Mouse (Mus musculus) liver, embryonic 15.5 days (tissue): ENCODE results near the gene Ttc3. TPM values are rescaled to one million over a fixed set of nuclear protein-coding genes. Genes with fewer than 3 reads are reported as not detected.

Experiments used
- ATAC-seq: fragments of 200-750 bp; cut with Nextera tagmentation; 2 replicates; pipeline ENCODE4 v1.8.0; 2017; ENCODE audit warnings: moderate number of reproducible peaks, mild to moderate bottlenecking, moderate library complexity; ENCODE audit not compliant: insufficient read depth
- H3K27ac ChIP-seq: fragments of 300-500 bp; sonication (generic); replicated peaks from 2 replicates; pipeline ENCODE4 v1.5.1; 2015; ENCODE audit warnings: mild to moderate bottlenecking, inconsistent platforms
- H3K27me3 ChIP-seq: fragments of 300-500 bp; sonication (generic); 2 replicates; pipeline ENCODE4 v1.6.1; 2015; ENCODE audit warnings: mild to moderate bottlenecking, inconsistent platforms
- H3K36me3 ChIP-seq: fragments of 300-500 bp; sonication (generic); replicated peaks from 2 replicates; pipeline ENCODE4 v1.6.1; 2015; ENCODE audit warnings: moderate library complexity, mild to moderate bottlenecking, inconsistent platforms
- H3K4me1 ChIP-seq: fragments of 300-500 bp; sonication (generic); replicated peaks from 2 replicates; pipeline ENCODE4 v1.6.1; 2015; ENCODE audit warnings: inconsistent platforms
- H3K4me2 ChIP-seq: fragments of 300-500 bp; sonication (generic); 2 replicates; pipeline ENCODE4 v1.6.1; 2015; ENCODE audit warnings: moderate library complexity, mild to moderate bottlenecking, inconsistent platforms
- H3K4me3 ChIP-seq: fragments of 300-500 bp; sonication (generic); replicated peaks from 2 replicates; pipeline ENCODE4 v1.5.1; 2015; ENCODE audit warnings: mild to moderate bottlenecking, inconsistent platforms
- H3K9ac ChIP-seq: fragments of 300-500 bp; sonication (generic); 2 replicates; pipeline ENCODE4 v1.6.1; 2015; ENCODE audit warnings: moderate library complexity, mild to moderate bottlenecking, inconsistent platforms
- H3K9me3 ChIP-seq: fragments of 300-500 bp; sonication (generic); replicated peaks from 2 replicates; pipeline ENCODE4 v1.6.1; 2016; ENCODE audit warnings: inconsistent platforms
- WGBS: fragments of 180-500 bp; shearing (Covaris S2); methylation state at CpG from one replicate; pipeline ENCODE4 v1.1.7; 2015; ENCODE audit warnings: mixed read lengths; ENCODE audit not compliant: insufficient replicate concordance; 5-methylcytosine and 5-hydroxymethylcytosine counted together
- polyA plus RNA-seq: library from polyadenylated mRNA; unstranded; fragments of >200 nt; fragmentation: Nextera tagmentation; extraction: Ambion mirVana; gene quantifications from 2 replicates; pipeline ENCODE4 v1.2.1, GENCODE M21; 2015

Gene Ttc3
- polyA plus RNA-seq = 21.2 and 21.8 TPM in 2 replicates

GRCm38 (mm10) chr16:94370173-94370914, at the start of gene Ttc3:
Ttc3 (plus strand) TSS chr16:94370618.
- no peaks in the 10 kb centered on the region for H3K36me3 ChIP-seq
- H3K27me3 ChIP-seq = no peaks in the 10 kb centered on the region
- peak within 1 kb of the TSS; percentile 76 for H3K9ac ChIP-seq
- ATAC-seq = peak; percentile 77
- H3K4me2 ChIP-seq = peak within 1 kb of the TSS; percentile 97
- H3K4me3 ChIP-seq = peak within 1 kb of the TSS; percentile 82
- H3K9me3 ChIP-seq = no peaks in the 10 kb centered on the region
- WGBS = under 1% methylated on average over 79 of the region's 79 CpGs
- peak within 1 kb of the TSS; percentile 85 for H3K27ac ChIP-seq
- peaks cover 29% of the 10 kb centered on the region for H3K4me1 ChIP-seq

- Histone ChIP-seq H3K4me3 (no peak overlapping the region), H3K4me1 (peaks cover 27% of the 10 kb centered on the region), H3K9ac (no peak overlapping the region), H3K27me3 (peaks cover 17% of the 10 kb centered on the region), H3K4me2 (no peak overlapping the region), H3K27ac (no peak overlapping the region), H3K9me3 (no peaks in the 10 kb centered on the region), H3K36me3 (no peaks in the 10 kb centered on the region)
- no peak for ATAC-seq
- 44% methylated on average over 5 of the region's 5 CpGs for WGBS
Measured at GRCm38 (mm10) chr16:94323681-94324080, 46.7 kb upstream of the Ttc3 start.

GRCm38 (mm10) chr16:94326008-94326407, 44.4 kb upstream of the Ttc3 start:
- WGBS = 45% methylated on average over 3 of the region's 3 CpGs
- Histone ChIP-seq H3K27me3 (peaks cover 36% of the 10 kb centered on the region), H3K4me2 (no peak overlapping the region), H3K9ac (no peak overlapping the region), H3K9me3 (no peaks in the 10 kb centered on the region), H3K36me3 (no peaks in the 10 kb centered on the region), H3K4me3 (no peak overlapping the region), H3K27ac (no peak overlapping the region), H3K4me1 (peaks cover 35% of the 10 kb centered on the region)
- ATAC-seq = peak; percentile 64

- H3K4me2 ChIP-seq = peak within 1 kb of the TSS; percentile 80
- H3K36me3 ChIP-seq = no peaks in the 10 kb centered on the region
- 2% methylated on average over 63 of the region's 63 CpGs for WGBS
- H3K9me3 ChIP-seq = no peaks in the 10 kb centered on the region
- H3K4me3 ChIP-seq = peak within 1 kb of the TSS; percentile 59
- ATAC-seq = peak; percentile 48; the same call in 1 of the 2 replicates
- H3K27me3 ChIP-seq = peaks cover 36% of the 10 kb centered on the region
- H3K27ac ChIP-seq = no peak within 1 kb of the TSS
- peak within 1 kb of the TSS; percentile 46; the same call in 1 of the 2 replicates for H3K9ac ChIP-seq
- peaks cover 35% of the 10 kb centered on the region for H3K4me1 ChIP-seq
Measured at GRCm38 (mm10) chr16:94327781-94328711, 42.4 kb upstream of the Ttc3 start, which contains the start of gene Ripply3. Ripply3 (plus strand) TSS chr16:94328420.

- Histone ChIP-seq H3K27me3 (peaks cover 36% of the 10 kb centered on the region), H3K4me3 (peak overlapping the region; percentile 59), H3K27ac (no peak overlapping the region), H3K36me3 (no peaks in the 10 kb centered on the region), H3K9me3 (no peaks in the 10 kb centered on the region), H3K9ac (no peak overlapping the region; the same call in 1 of the 2 replicates), H3K4me1 (peaks cover 35% of the 10 kb centered on the region), H3K4me2 (peak overlapping the region; percentile 80)
- 14% methylated on average over 25 of the region's 25 CpGs for WGBS
- no peak for ATAC-seq
Measured at GRCm38 (mm10) chr16:94328881-94329867, 41.2 kb upstream of the Ttc3 start.

GRCm38 (mm10) chr16:94330429-94330828, 40.0 kb upstream of the Ttc3 start:
- Histone ChIP-seq H3K9ac (no peak overlapping the region), H3K4me2 (no peak overlapping the region), H3K27ac (no peak overlapping the region), H3K27me3 (peaks cover 36% of the 10 kb centered on the region), H3K36me3 (no peaks in the 10 kb centered on the region), H3K9me3 (no peaks in the 10 kb centered on the region), H3K4me1 (peaks cover 31% of the 10 kb centered on the region), H3K4me3 (no peak overlapping the region)
- ATAC-seq = no peak
- WGBS = 65% methylated on average over 5 of the region's 5 CpGs

- WGBS = 56% methylated on average over 9 of the region's 9 CpGs
- Histone ChIP-seq H3K4me2 (no peak overlapping the region), H3K27ac (no peak overlapping the region), H3K9ac (no peak overlapping the region), H3K4me1 (peaks cover 23% of the 10 kb centered on the region), H3K27me3 (peaks cover 36% of the 10 kb centered on the region), H3K4me3 (no peak overlapping the region), H3K36me3 (no peaks in the 10 kb centered on the region), H3K9me3 (no peaks in the 10 kb centered on the region)
- ATAC-seq = no peak
Measured at GRCm38 (mm10) chr16:94331233-94331885, 39.1 kb upstream of the Ttc3 start.

GRCm38 (mm10) chr16:94331886-94332252, 38.5 kb upstream of the Ttc3 start:
- ATAC-seq = no peak
- 58% methylated on average over 5 of the region's 5 CpGs for WGBS
- no peak overlapping the region for H3K4me3 ChIP-seq
- H3K9me3 ChIP-seq = no peaks in the 10 kb centered on the region
- peaks cover 20% of the 10 kb centered on the region for H3K4me1 ChIP-seq
- H3K27ac ChIP-seq = no peak overlapping the region
- H3K4me2 ChIP-seq = no peak overlapping the region
- no peaks in the 10 kb centered on the region for H3K36me3 ChIP-seq
- no peak overlapping the region for H3K9ac ChIP-seq
- H3K27me3 ChIP-seq = peaks cover 36% of the 10 kb centered on the region

- H3K27ac ChIP-seq = no peak overlapping the region
- no peaks in the 10 kb centered on the region for H3K36me3 ChIP-seq
- ATAC-seq = no peak
- H3K4me2 ChIP-seq = no peak overlapping the region
- no peaks in the 10 kb centered on the region for H3K4me1 ChIP-seq
- 0 out of 2 replicates have a peak, but pooled peaks cover 1% of the 10 kb centered on the region for H3K27me3 ChIP-seq
- H3K4me3 ChIP-seq = no peak overlapping the region
- WGBS = 48% methylated on average over 5 of the region's 5 CpGs
- H3K9me3 ChIP-seq = no peaks in the 10 kb centered on the region
- no peak overlapping the region for H3K9ac ChIP-seq
Measured at GRCm38 (mm10) chr16:94335656-94336055, 34.8 kb upstream of the Ttc3 start.
